Mouse (Mus musculus) spleen, adult 2 months (tissue): ENCODE results near the gene 4931428F04Rik.

Source experiments
- CTCF ChIP-seq: fragments of 200-500 bp; IDR thresholded peaks from 2 replicates; pipeline ENCODE4 v1.5.1; 2011; ENCODE audit warnings: mild to moderate bottlenecking, inconsistent platforms; ENCODE audit not compliant: insufficient read depth, insufficient read length, insufficient replicate concordance; ENCODE audit errors: extremely low read depth
- POLR2A ChIP-seq: fragments of 200-500 bp; IDR thresholded peaks from 2 replicates; pipeline ENCODE4 v1.6.1; 2011; ENCODE audit warnings: low read depth, low read length, inconsistent platforms

DNA sequence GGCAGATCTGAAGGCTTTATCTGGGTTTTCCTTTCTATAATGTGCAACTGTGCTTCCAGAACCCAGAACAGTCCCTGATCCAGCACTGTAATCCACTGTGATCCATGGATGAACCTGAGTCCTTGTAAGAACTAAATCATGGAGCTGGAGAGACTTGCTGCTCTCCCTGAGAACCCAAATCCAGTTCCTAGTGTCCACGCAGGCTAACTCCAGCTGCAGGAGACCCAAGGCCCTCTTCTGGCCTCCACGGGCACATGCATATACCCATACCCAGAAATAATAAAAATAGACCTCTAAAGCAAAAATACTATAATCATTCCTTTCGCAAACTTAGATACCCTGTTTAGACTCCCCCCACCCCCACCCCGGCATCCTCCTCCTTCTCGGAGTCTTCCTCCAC is 1.4 kb downstream of the 4931428F04Rik start:
- TF ChIP-seq POLR2A (no peak), CTCF (no peak)
